Mouse (Mus musculus): ENCODE results near the gene Fcho1.
"Not testable (repeated sequence)": the region's sequence is repeated elsewhere in the genome, so short reads cannot be mapped to it uniquely, and the experiment has no call there.

DNA sequence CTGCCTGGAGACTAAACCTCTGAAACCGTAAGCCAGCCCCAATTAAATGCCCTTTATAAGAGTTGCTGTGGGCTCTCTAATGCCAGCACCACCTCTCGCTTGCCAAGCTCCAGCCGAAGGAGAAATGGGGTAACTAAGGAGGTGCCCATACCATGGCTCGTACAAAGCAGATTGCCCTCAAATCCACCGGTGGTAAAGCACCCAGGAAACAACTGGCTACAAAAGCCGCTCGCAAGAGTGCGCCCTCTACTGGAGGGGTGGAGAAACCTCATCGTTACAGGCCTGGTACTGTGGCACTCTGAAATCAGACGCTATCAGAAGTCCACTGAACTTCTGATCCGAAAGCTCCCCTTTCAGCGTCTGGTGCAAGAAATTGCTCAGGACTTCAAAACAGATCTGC is 30.1 kb downstream of the Fcho1 start:
- TF ChIP-seq CTCF (conservative IDR thresholded peaks at IDR 0.05; ENCODE audit: low read length): peak; percentile 43
- TF ChIP-seq NANOG (IDR thresholded peaks at IDR 0.05; ENCODE audit: borderline replicate concordance, low read length): not testable (repeated sequence)
